Mouse (Mus musculus) G1E-ER4 (cell line): ENCODE measurements around the gene Adamts18. TPM values are rescaled to one million over a fixed set of nuclear protein-coding genes. Genes with fewer than 3 reads are reported as not detected.

Experiments
- GATA1 ChIP-seq: IDR thresholded peaks from one replicate; pipeline ENCODE4 v1.8.0; 2012; ENCODE audit warnings: low read length, inconsistent platforms
- polyA plus RNA-seq: library from polyadenylated mRNA; stranded (reverse); fragments of >175 nt; gene quantifications from 2 replicates; pipeline ENCODE4 v1.2.3, GENCODE M21; 2012

The Adamts18 gene
- polyA plus RNA-seq, 1 experiment, result not detected

- TF ChIP-seq GATA1, result no peak
Measured at GRCm38 (mm10) chr8:113721459-113721858, 127.1 kb downstream of the Adamts18 start.

- TF ChIP-seq GATA1, result no peak
Measured at GRCm38 (mm10) chr8:113704968-113705367, 143.6 kb downstream of the Adamts18 start.

- TF ChIP-seq GATA1, result no peak
Measured at GRCm38 (mm10) chr8:113691622-113692343, 156.8 kb downstream of the Adamts18 start.

- no peak for TF ChIP-seq GATA1
Measured at GRCm38 (mm10) chr8:113688543-113688915, 160.0 kb downstream of the Adamts18 start.

- TF ChIP-seq GATA1, result no peak
Measured at GRCm38 (mm10) chr8:113687889-113688542, 160.5 kb downstream of the Adamts18 start.

- no peak for TF ChIP-seq GATA1
Measured at GRCm38 (mm10) chr8:113679361-113679760, 169.2 kb downstream of the Adamts18 start.

- TF ChIP-seq GATA1, result no peak
Measured at GRCm38 (mm10) chr8:113676811-113677210, 171.7 kb downstream of the Adamts18 start.

- no peak for TF ChIP-seq GATA1
Measured at GRCm38 (mm10) chr8:113675281-113675680, 173.3 kb downstream of the Adamts18 start.

- no peak for TF ChIP-seq GATA1
Measured at GRCm38 (mm10) chr8:113674611-113675010, 173.9 kb downstream of the Adamts18 start.

GRCm38 (mm10) chr8:113673300-113673699 lies 175.2 kb downstream of the Adamts18 start:
- no peak for TF ChIP-seq GATA1

GRCm38 (mm10) chr8:113672599-113673255 lies 175.8 kb downstream of the Adamts18 start:
- TF ChIP-seq GATA1, result no peak

GRCm38 (mm10) chr8:113669924-113670323 lies 178.6 kb downstream of the Adamts18 start:
- no peak for TF ChIP-seq GATA1

GRCm38 (mm10) chr8:113666714-113667432 lies 181.7 kb downstream of the Adamts18 start:
- no peak for TF ChIP-seq GATA1

GRCm38 (mm10) chr8:113665951-113666350 lies 182.6 kb downstream of the Adamts18 start:
- TF ChIP-seq GATA1, result no peak

GRCm38 (mm10) chr8:113665036-113665435 lies 183.5 kb downstream of the Adamts18 start:
- no peak for TF ChIP-seq GATA1

GRCm38 (mm10) chr8:113664544-113664943 lies 184.0 kb downstream of the Adamts18 start:
- TF ChIP-seq GATA1, result no peak
